Mouse (Mus musculus) heart, postnatal 0 days (tissue): Measurements from ENCODE around the gene Clec2e.

Source experiments
- CTCF ChIP-seq: IDR thresholded peaks from 2 replicates; pipeline ENCODE4 v1.5.1; 2016; ENCODE audit warnings: antibody characterized with exemption, control low read depth, low read depth
- EP300 ChIP-seq: IDR thresholded peaks from 2 replicates; pipeline ENCODE4 v1.6.1; 2016; ENCODE audit warnings: antibody characterized with exemption, low read depth

- no peak for TF ChIP-seq EP300
- TF ChIP-seq CTCF, result no peak
Observed at GRCm38 (mm10) chr6:129101604-129102003, 891 bp upstream of the Clec2e start.
